12 mouse cellular contexts compared by ENCODE assay signal in genomic region chr19:32102294-32102975, GRCm38 (mm10). TPM values are rescaled to one million over a fixed set of nuclear protein-coding genes. Genes with fewer than 3 reads are reported as not detected.
DNase-seq lines count a peak whose midpoint lies in the region; ATAC-seq lines count a peak whose summit lies in the region.
"Had no signal": no experiment of that assay in that cellular context is flagged by ENCODE, and none has a peak within 500 bp of the region (broad histone marks: within the 10 kb centered on the region; RNA-seq: fewer than 3 reads in every experiment).

No protein-coding gene starts in this region.

- H3K27ac ChIP-seq in heart, embryonic 12.5 days (ENCODE audit: poor library complexity, severe bottlenecking) = no peak overlapping the region
- H3K27ac ChIP-seq in lung, embryonic 16.5 days (ENCODE audit: low read length) = no peak overlapping the region
- peak overlapping the region; percentile 61 for H3K27ac ChIP-seq in hindbrain, embryonic 15.5 days (replicated peaks)
- H3K27ac ChIP-seq in neural tube, embryonic 14.5 days (ENCODE audit: low read depth, low read length) = peak overlapping the region; percentile 16

- H3K36me3 ChIP-seq in heart, embryonic 12.5 days = no peaks in the 10 kb centered on the region
- no peaks in the 10 kb centered on the region for H3K36me3 ChIP-seq in lung, embryonic 16.5 days (ENCODE audit: control insufficient read depth, insufficient read depth, low read length)
- H3K36me3 ChIP-seq in hindbrain, embryonic 15.5 days = no peaks in the 10 kb centered on the region
- no peaks in the 10 kb centered on the region for H3K36me3 ChIP-seq in neural tube, embryonic 14.5 days (ENCODE audit: control insufficient read depth, insufficient read depth, low read length)

- no peak for DNase-seq in heart, postnatal 10 days
- no peak for DNase-seq in lung, postnatal 4 days
- DNase-seq in B cell, adult 2 months = no peak
- no peak for DNase-seq in left cerebral cortex, adult 9 months (ENCODE audit: low spot score in 2 of 2)
- DNase-seq: kidney, postnatal 4 days; lung, postnatal 14 days; thymus, adult 18-20 months had no signal

- ATAC-seq in heart, embryonic 12.5 days (ENCODE audit: insufficient number of reproducible peaks, low FRiP score) = no peak
- ATAC-seq in lung, embryonic 16.5 days (ENCODE audit: low read depth) = no peak
- ATAC-seq in hindbrain, embryonic 15.5 days (ENCODE audit: low FRiP score, low read depth) = peak; percentile 54
- no peak for ATAC-seq in neural tube, embryonic 14.5 days (ENCODE audit: low read depth)
- ATAC-seq: CD4-positive, CD25-positive, alpha-beta regulatory T cell, adult 4 months had no signal

- intact Hi-C loops in heart, postnatal 10 days (cut with DNase I) = no loop called here

- peak overlapping the region; percentile 63 for H3K4me2 ChIP-seq in heart, embryonic 12.5 days
- H3K4me2 ChIP-seq in lung, embryonic 16.5 days (ENCODE audit: low read depth, low read length) = peak overlapping the region; percentile 15
- peak overlapping the region; percentile 64 for H3K4me2 ChIP-seq in hindbrain, embryonic 15.5 days
- peak overlapping the region; percentile 56 for H3K4me2 ChIP-seq in neural tube, embryonic 14.5 days (ENCODE audit: low read depth, low read length)

- no peaks in the 10 kb centered on the region for H3K9me3 ChIP-seq in heart, embryonic 12.5 days (replicated peaks)
- no peaks in the 10 kb centered on the region for H3K9me3 ChIP-seq in lung, embryonic 16.5 days (ENCODE audit: control insufficient read depth, low read length)
- H3K9me3 ChIP-seq in hindbrain, embryonic 15.5 days = no peaks in the 10 kb centered on the region
- H3K9me3 ChIP-seq in neural tube, embryonic 14.5 days (ENCODE audit: control insufficient read depth, low read length) = no peaks in the 10 kb centered on the region

- 25% methylated on average over 18 of the region's 18 CpGs for WGBS in heart, embryonic 12.5 days
- 28% methylated on average over 18 of the region's 18 CpGs for WGBS in lung, embryonic 16.5 days
- WGBS in hindbrain, embryonic 15.5 days = 13% methylated on average over 18 of the region's 18 CpGs
- WGBS in neural tube, embryonic 14.5 days = 22% methylated on average over 18 of the region's 18 CpGs

- peak overlapping the region; percentile 25 for H3K4me3 ChIP-seq in heart, embryonic 12.5 days
- no peak overlapping the region for H3K4me3 ChIP-seq in lung, embryonic 16.5 days (ENCODE audit: low read length)
- H3K4me3 ChIP-seq in hindbrain, embryonic 15.5 days = peak overlapping the region; percentile 44
- H3K4me3 ChIP-seq in neural tube, embryonic 14.5 days (ENCODE audit: low read depth, low read length) = peak overlapping the region; percentile 37

- H3K27me3 ChIP-seq in heart, embryonic 12.5 days (replicated peaks) = no peaks in the 10 kb centered on the region
- no peaks in the 10 kb centered on the region for H3K27me3 ChIP-seq in lung, embryonic 16.5 days (ENCODE audit: control insufficient read depth, insufficient read depth, low read depth, low read length)
- no peaks in the 10 kb centered on the region for H3K27me3 ChIP-seq in hindbrain, embryonic 15.5 days
- no peaks in the 10 kb centered on the region for H3K27me3 ChIP-seq in neural tube, embryonic 14.5 days (ENCODE audit: control insufficient read depth, insufficient read depth, low read length)

- H3K4me1 ChIP-seq in heart, embryonic 12.5 days (replicated peaks) = peaks cover 33% of the 10 kb centered on the region
- peaks cover 8% of the 10 kb centered on the region for H3K4me1 ChIP-seq in lung, embryonic 16.5 days (replicated peaks; ENCODE audit: control insufficient read depth, insufficient read depth, low read length)
- H3K4me1 ChIP-seq in hindbrain, embryonic 15.5 days (replicated peaks) = peaks cover 8% of the 10 kb centered on the region
- H3K4me1 ChIP-seq in neural tube, embryonic 14.5 days (ENCODE audit: control insufficient read depth, insufficient read depth, low read length) = peaks cover 6% of the 10 kb centered on the region; the same call in 1 of the 2 replicates

- peak overlapping the region; percentile 28; the same call in 1 of the 2 replicates for H3K9ac ChIP-seq in heart, embryonic 12.5 days
- no peak overlapping the region for H3K9ac ChIP-seq in lung, embryonic 16.5 days (ENCODE audit: low read length)
- H3K9ac ChIP-seq in hindbrain, embryonic 15.5 days = peak overlapping the region; percentile 38
- H3K9ac ChIP-seq in neural tube, embryonic 14.5 days (replicated peaks; ENCODE audit: low read depth, low read length) = peak overlapping the region; percentile 51

RNA-seq across cellular contexts. Expression of gene Asah2, which starts 5.6 kb away (rescaled TPM):
- 2.6 and 3.1 TPM in 2 replicates for polyA plus RNA-seq in heart, embryonic 12.5 days (2016; fragmentation: Nextera tagmentation; extraction: Ambion mirVana)
- 10 to 100 TPM; 16.7 to 19.2 TPM for total RNA-seq in heart, postnatal 10 days (2021)
- polyA plus RNA-seq in lung, embryonic 16.5 days (2015; fragmentation: Nextera tagmentation; extraction: Ambion mirVana) = 2.2 and 2.6 TPM in 2 replicates
- polyA plus RNA-seq in hindbrain, embryonic 15.5 days (2015; fragmentation: Nextera tagmentation; extraction: Ambion mirVana) = 1.2 and 1.3 TPM in 2 replicates
- polyA plus RNA-seq in neural tube, embryonic 14.5 days (2014; fragmentation: Nextera tagmentation; extraction: Ambion mirVana) = 1.2 and 1.6 TPM in 2 replicates

Comparison
In these comparisons a context has a peak if more than half of its experiments do, and no peak if none do; other contexts are left out.
1. H3K27ac ChIP-seq: peak in hindbrain, embryonic 15.5 days (single experiment) and neural tube, embryonic 14.5 days (single experiment); none in heart, embryonic 12.5 days (single experiment) and lung, embryonic 16.5 days (single experiment).
2. Peak in every context shown above with its lines, with median percentiles within 50 percentile points of each other: H3K4me2 ChIP-seq.